In genomic region chr5:136421885-136422284, GRCm38 (mm10) we compare ENCODE assay signal across 25 mouse cellular contexts.
DNase-seq lines count a peak whose midpoint lies in the region; TF ChIP-seq lines count a peak whose summit lies in the region.
"Had no signal": no experiment of that assay in that cellular context is flagged by ENCODE, and none has a peak within 500 bp of the region (broad histone marks: within the 10 kb centered on the region; RNA-seq: fewer than 3 reads in every experiment).

No protein-coding gene starts in this region.

- no peak for TF ChIP-seq CTCF in bone marrow macrophage, adult 2 months (IDR thresholded peaks at IDR 0.05; ENCODE audit: low read depth, low read length)

- peak overlapping the region; percentile 51 for H3K27ac ChIP-seq in bone marrow macrophage, adult 2 months (ENCODE audit: insufficient read depth, low read depth, low read length)
- H3K27ac ChIP-seq: embryonic facial prominence, embryonic 13.5 days; forebrain, embryonic 12.5 days; kidney, postnatal 0 days; left cerebral cortex, adult 2 months; limb, embryonic 15.5 days; liver, embryonic 14.5 days; stomach, embryonic 15.5 days had no signal

- no peak for TF ChIP-seq POLR2A in bone marrow macrophage, adult 2 months (IDR thresholded peaks at IDR 0.05; ENCODE audit: borderline replicate concordance, low read depth, low read length)

- peak; percentile 40 for DNase-seq in urinary bladder, postnatal 14 days (ENCODE audit: low spot score)
- DNase-seq in urinary bladder, postnatal 10 days (ENCODE audit: low spot score): no peak
- peak; percentile 56 for DNase-seq in NIH3T3 (ENCODE audit: low read depth)
- DNase-seq in cerebellum, adult 11 months: no peak
- DNase-seq in right cerebral cortex, postnatal 4 days: no peak
- no peak for DNase-seq in T-cell, adult 2 months (ENCODE audit: low spot score)
- DNase-seq: cerebellum, adult 2 months; cerebellum, postnatal 25 days; gastrocnemius, postnatal 14 days; heart, adult 11 months; kidney, adult 2 months; left cerebral cortex, postnatal 4 days; lung, embryonic 14.5 days; lung, postnatal 4 days; thymus, adult 2 months; thymus, postnatal 4 days had no signal

- H3K4me1 ChIP-seq in bone marrow macrophage, adult 2 months (ENCODE audit: control insufficient read depth, insufficient read depth, low read length): peaks cover 29% of the 10 kb centered on the region
- H3K4me1 ChIP-seq: forebrain, embryonic 12.5 days; limb, embryonic 15.5 days had no signal

- no peak overlapping the region for H3K4me3 ChIP-seq in bone marrow macrophage, adult 2 months (ENCODE audit: insufficient read depth, low read length)
- H3K4me3 ChIP-seq: embryonic facial prominence, embryonic 13.5 days; erythroblast, embryonic 14.5 days; forebrain, embryonic 12.5 days; left cerebral cortex, adult 2 months; limb, embryonic 15.5 days; stomach, embryonic 15.5 days had no signal

Comparison
In these comparisons a context has a peak if more than half of its experiments do, and no peak if none do; other contexts are left out.
1. DNase-seq: peak in urinary bladder, postnatal 14 days (single experiment) and NIH3T3 (single experiment); none in urinary bladder, postnatal 10 days (single experiment), cerebellum, adult 11 months (single experiment), right cerebral cortex, postnatal 4 days (single experiment) and T-cell, adult 2 months (single experiment).